Mouse (Mus musculus): ENCODE measurements at regions not wholly inside any gene's neighbourhood (a gene's known extent, or its start where the extent isn't known, plus 50 kb on each side); places are given as distances from the start of the nearest gene placed in this dataset.

DNA sequence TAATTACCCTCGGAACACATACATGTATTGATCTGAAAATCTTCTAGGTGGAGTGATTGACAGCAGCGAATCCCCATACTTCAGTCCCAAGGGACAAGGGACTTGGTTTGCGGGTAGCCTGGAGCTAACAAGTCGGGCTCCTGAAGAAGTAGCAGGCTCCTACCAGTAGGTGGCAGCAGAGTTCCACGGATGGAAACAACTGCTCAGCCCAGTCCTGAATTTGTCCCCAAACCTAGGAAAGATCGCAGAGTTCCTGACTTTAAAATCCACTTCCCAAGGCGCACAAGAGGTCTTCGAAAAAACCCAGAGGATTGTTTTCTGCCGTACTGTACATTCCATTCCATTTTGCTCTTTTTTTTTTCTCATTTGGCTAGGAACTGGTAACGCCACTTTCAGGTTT is 169.4 kb downstream of the Arrdc4 start:
- in situ Hi-C loops (cut with MboI, MseI): loop anchor here (5.0 to 25.0 kb wide), 2 partner anchors 253 to 1758 kb away; no protein-coding TSS in a partner anchor

DNA sequence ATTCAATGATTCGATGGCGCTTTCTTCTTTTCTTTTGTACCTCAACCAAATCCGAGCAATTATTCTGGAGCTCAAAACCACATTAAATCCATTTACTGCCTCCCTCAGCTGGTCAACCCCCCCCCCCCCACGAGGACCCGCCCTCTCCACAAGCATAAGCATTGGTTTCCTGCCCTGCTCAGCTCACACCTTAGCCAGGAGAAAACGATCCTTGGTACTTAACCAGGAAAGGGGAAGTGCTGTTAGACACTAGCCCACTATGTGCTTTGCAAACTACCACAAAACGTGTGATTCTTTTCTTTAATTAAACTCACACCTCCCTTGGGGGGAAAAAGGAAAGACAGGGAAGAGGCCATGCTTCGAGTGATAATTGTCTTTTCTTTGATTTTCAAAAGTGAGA is 169.8 kb downstream of the Arrdc4 start:
- in situ Hi-C loops (cut with MboI, MseI): loop anchor here (25.0 kb wide), 1 partner anchor 1758 kb away; no protein-coding TSS in a partner anchor

DNA sequence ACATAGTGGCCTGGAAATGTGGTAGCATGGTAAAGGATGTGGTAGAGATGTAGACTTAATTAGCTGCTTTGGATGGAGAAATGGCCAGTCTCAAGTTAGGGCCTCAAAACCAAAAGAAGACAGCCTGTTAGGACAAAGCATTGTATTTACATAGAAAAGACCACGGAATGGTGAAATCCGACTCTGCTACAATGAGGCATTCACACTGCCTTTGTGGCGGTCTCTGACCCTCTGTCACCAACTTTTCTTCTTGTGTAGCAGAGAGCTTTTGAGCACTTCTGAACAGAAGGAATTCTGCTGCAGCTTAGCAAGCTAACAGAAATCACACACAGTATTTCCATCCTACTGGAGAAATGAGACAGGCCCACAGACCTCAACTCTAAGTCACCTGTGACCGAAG is 177.7 kb downstream of the Arrdc4 start:
- in situ Hi-C loops (cut with MboI, MseI): no loop called here

DNA sequence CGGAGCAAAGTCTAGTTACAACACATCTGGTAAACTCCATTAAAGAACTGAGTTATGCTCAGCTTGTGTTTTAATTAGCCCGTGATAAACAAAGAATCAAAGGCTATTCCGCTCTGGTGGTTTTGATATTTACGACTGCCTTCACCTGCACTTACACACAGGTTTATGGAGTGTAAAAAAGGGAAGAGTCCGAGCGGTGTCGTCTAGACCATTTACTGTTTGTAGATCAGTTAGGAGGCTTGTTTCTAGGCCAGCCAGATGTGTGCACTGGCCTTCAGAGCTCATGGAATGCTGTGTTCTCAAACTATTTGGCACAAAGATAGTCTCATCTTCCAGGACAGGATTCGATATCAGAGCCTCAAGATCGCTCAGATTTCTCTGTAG is 180.9 kb downstream of the Arrdc4 start:
- in situ Hi-C loops (cut with MboI, MseI): no loop called here

DNA sequence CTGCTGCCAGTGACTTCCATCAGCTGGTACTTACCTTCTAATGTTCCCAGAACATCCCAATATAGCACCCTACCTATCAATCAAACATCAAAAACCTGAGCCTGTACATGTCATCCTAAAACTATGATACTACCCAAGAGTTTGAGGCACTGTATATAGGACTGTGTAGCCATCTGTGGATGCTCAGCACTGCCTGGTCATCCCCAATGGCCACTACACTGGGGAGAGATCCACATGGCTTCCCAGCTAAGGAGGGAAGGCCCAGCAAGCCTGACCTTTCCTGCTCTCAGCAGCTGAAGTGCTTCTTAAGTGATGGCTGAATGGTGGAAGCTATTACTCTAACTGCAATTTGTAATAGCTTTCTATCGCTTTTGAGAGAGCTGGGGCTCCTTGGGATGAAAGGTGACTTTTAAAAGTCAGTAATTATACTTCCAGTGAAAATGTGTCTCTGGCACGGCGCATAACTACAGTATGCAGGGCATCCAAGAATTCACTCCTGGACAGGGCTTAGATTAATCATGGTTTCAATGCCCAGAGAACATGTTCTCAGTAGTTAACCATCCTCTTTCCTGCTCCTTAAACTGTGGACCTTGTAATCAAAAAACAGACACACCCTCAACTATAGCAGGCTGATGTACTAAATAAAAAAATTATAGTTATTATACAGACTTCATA is 181.5 kb downstream of the Arrdc4 start:
- in situ Hi-C loops (cut with MboI, MseI): no loop called here

DNA sequence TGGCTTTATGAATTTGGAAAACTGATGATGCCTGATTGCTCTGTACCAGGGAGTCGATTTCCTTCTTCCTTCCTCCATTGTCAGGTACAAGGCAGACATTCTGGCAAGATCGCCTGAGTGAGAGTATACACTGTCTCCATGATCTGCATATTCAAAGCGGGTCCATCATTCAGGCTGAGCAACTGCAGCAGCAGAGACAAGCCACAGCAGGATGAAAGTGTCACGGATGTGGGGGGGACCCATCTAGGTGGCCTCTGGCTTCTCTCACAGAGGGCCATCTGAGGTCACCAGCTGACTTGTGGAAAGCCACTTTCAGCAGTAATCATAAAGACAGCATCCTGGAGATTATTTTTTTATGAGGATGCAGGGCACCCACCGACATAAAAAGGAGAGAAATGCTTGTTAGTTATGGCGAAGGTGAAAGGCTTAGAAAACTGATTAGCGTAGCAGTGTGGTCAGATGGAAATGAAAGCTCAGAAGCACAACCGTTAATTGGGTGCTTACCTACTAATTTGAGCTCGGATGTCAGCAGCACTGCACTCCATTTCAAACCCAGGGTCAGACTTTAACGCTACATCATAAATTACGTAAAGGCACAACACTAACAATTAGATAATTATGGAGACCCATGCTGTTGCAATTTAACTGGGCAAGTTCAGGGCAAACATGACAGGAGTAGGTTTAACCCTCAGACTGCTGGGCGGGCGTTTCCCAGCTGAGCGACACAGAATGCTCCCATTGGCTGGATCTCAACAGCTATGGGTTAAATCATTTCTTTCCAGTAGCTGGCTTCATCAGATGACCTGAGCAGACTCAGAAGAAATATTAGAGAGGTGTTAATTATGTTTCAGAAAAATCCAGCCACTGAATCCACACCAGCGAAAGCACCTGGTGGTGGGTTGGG is 189.3 kb downstream of the Arrdc4 start:
- in situ Hi-C loops (cut with MboI, MseI): no loop called here

DNA sequence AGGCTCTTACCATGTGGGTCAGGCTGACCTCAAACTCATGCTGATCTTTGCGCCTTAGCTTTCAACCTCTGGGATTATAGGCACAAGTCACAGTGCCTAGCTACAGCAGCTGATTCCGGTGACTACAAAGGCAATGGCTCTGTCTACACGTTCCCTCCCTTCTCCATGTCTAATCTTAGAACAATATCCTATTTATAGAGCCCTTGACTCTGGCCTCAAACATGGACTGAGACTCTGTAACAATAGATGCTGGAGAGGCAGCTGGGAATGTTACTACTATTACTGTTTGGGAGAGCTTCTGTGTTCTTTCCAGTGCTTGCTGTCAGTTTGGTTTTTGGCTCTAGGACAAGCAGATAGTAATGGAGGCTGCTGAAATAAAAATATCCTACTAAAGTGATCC is 198.7 kb downstream of the Arrdc4 start:
- in situ Hi-C loops (cut with MboI, MseI): no loop called here

DNA sequence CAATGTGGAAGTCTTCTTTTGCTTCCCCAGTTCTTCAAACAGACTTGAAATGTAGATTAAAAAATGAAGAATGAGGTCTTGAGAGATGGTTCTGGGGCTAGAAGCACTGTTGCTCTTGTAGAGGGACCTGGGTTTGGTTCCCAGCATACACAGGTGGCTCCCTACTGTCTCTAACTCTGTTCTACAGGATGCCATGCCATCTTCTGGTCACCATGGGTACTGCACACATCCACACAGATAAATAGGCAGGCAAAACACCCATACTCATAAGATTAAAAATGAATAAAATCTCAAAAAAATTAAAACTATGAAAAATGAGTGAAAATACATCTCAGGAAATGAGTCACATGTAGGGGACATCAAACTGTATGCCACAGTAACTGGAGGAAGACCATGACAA is 200.9 kb downstream of the Arrdc4 start:
- in situ Hi-C loops (cut with MboI, MseI): no loop called here

DNA sequence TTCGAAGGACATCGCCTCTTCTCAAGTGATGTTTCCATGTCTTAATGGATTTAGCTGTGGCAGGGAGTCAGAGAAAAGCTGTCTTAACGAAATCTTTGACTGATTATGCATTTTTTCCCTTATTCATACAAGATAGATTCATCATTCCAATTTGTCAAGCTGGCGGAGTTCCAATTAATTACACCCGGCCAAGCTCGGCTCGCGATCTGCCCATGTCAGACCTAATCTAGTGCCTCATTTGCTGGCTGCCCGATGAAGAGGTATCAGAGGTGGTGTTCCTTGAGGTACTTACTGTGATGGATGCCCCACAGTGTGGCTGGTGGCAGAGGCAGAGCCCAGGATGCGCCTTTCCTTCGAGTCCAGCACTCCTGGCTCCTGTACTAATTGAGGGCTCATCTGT is 204.9 kb downstream of the Arrdc4 start:
- in situ Hi-C loops (cut with MboI, MseI): no loop called here

DNA sequence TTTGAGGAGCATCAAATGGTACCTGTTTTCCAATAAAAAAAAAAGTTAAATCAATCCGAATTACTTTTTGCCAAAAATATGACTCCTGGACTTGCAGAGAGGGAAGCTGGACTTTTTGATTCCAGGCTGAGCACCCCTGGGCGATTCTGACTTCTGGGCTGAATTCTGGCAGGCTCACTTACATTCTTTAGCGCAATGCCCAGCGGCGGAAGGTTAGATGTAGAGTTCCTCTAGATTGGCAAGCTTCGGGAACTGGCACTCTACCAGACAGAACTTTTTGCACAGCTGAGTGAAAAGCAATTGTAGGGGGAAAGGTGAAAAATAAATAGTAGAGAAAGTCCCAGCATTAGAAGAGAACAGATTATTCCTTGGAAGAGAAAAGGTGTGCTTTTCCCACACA is 235.5 kb downstream of the Fam169b start:
- in situ Hi-C loops (cut with MboI, MseI): no loop called here

DNA sequence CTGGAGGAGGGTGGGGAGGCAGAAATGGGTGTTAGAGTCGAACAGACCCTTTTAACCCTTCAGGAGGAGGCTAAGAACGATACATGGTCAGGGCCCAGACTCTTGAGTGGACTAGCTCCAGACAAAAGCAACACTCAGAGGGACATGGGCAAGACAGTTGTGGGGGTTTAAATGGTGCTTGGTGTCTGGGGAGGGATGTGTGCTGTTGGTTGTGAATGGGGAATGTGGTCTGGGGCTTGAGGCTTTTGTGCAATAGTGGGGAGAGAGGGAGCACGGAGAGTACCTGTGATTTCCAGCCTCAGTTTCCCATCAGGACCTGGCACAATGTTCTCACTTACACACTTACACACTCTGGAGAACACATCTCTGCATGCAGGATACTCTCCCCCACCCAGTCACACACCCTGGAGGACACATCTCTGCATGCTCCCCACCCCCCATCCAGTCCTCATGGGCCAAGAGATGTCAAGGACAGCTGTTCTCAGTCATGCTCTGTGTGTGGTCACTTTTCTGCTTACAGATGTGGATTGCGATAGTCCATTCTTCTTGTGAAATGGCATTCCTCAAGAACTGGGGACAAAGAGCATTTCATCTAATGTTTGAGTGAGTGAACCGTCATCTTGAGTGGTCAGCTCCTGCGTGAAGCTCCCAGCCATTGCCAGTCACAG is 217.6 kb downstream of the Fam169b start:
- in situ Hi-C loops (cut with MboI, MseI): no loop called here

DNA sequence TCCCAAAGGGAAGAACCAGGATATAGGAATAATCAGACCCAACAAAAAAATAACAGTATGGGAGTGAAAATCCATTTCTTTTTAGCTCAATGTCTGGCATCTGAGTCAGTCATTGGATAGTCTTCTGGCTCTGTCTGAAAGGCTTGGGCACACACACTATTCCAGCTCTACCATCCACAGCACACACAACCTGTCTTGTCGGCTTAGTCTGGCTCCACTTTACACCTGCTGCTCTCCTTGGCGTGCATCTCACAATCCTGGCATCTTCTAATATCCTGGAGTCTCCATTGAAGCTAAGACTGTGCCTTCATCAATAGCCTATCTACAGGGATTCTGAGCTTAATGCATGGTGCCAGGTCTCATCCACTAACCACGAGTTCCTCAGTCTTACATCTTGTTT is 213.0 kb downstream of the Fam169b start:
- in situ Hi-C loops (cut with MboI, MseI): no loop called here

DNA sequence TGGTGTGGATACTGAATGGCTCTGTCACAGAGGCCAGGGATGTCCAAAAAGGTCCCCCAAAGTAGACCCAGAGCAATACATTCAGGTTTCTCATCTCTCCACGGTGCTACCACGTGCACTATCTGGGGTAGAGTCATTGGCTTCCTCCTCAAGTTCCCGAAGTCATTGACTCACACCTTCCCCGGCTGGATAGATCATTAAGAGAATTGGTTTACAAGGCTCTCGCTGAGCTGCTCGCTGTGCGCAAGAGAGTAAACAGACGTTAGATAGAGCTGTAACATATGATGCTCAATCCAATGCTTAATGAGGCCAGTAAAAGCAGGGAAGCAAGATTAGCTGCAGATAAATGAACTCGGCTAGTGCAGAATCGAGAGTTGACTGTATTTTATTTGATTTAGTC is 208.9 kb downstream of the Fam169b start:
- in situ Hi-C loops (cut with MboI, MseI): loop anchor here (5.0 kb wide), 1 partner anchor 100 kb away; no protein-coding TSS in a partner anchor

DNA sequence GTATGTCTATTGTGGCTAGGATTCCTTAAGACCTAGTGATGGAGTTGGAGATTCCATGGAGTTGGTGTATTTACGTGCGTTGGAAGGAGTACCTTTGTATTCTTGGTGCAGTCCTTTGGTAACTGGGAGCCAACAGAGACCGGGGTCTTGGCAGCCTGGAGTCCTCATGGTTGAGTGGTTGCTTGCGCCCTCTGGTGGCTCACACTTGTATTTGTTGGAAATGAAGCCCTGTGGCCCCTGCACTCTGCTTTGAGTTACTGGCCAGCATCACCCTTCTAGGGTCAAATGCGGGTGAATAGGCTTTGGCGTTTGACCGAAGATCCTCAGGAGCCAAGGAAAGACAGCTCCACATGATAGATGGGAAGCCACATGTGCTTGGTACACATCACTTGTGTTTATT is 207.1 kb downstream of the Fam169b start:
- in situ Hi-C loops (cut with MboI, MseI): loop anchor here (5.0 kb wide), 1 partner anchor 98 kb away; no protein-coding TSS in a partner anchor

DNA sequence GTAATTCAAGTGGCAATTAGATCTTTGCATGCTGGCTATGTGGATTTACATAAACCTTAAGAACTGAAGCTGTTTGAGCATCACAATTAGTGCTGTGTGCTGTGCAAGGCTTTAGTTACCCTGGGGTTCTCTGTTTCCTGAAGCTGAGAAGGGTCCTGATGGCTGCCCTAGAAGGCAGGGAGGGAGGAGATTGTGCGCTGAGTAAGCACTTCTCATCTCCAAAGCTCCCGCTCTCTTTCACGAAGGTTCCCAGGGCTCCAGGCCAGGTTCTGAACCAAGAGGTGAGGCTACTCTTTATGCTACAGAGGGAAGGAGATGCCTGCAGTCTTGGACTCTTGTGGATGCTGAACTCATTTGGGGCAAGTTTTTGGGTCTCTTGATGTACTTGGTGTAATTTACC is 206.7 kb downstream of the Fam169b start:
- in situ Hi-C loops (cut with MboI, MseI): loop anchor here (5.0 kb wide), 1 partner anchor 98 kb away; no protein-coding TSS in a partner anchor

DNA sequence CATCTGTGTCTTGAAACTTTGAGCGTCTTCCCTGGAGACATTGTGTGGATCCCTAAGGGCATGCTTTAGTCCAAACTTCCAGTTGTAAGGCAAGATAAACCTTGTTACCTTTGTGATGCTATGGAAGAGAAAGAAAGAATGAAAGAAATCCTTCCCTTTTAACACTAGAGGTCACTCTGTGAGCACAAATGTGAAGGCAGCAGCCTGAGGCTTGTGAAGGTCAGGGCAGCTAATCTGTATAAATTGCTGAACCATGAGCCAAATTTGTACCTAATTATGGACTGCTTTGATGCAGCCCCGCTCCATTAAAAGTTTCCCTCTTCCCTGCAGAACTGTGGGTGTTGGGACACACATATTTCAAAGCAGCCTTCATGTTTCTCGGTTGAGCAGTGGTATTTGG is 204.4 kb downstream of the Fam169b start:
- in situ Hi-C loops (cut with MboI, MseI): no loop called here

DNA sequence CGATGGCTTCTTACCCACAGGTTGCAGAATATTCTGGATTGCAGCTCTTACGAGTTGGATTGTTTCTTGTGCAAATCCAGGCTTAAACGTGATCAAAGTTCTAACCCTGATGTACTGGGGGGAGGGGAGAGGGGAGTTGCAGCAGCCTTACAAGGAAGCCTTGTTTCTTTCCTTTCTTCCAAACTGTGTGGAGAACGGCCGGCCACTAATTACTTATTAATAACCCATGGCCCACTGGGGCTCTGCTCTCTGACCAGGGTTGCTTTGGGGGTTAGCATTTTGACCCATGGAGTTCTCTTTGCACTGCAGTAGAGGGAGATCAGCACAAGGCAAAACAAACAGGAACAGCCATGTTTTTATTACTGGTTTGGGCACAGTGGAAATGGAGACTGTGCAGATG is 199.2 kb downstream of the Fam169b start:
- in situ Hi-C loops (cut with MboI, MseI): no loop called here

DNA sequence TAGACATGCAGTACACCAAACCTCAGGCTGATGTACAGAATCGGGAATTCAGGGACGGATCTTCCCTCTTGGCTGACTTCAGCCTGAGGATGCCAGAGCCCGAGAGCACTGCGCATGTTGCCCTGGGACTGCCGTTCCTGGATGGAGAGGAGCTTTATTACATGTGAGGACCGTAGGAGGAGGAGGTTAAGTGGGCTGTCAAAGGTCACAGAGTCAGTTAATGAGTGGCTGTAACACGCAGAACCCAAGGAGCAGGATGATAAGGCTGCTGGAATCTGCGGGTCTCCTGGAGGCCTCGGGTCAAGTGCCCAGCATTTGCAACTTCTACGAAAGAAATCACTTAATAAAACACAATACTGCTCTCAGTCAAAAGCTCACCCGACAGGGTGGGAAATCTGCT is 197.3 kb downstream of the Fam169b start:
- in situ Hi-C loops (cut with MboI, MseI): no loop called here

DNA sequence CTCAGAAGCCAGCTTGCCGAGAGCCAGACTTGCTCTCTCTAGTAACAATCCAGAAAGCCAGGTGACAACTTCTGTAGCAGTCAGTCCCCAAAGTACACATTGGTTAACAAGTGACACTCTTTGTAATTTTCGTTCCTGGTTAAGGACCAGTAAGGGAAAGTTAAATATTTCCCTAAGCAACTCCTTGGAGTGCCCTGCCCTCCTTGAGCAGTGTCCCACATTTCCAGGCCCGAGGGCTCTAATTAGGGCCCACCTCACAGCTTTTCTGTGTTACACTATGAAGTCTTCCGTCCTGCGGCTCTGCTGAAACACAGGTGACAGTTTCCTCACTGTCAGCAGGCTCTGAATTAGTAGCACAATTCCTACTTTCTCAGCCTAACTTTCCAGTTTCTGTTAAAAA is 194.9 kb downstream of the Fam169b start:
- in situ Hi-C loops (cut with MboI, MseI): no loop called here

DNA sequence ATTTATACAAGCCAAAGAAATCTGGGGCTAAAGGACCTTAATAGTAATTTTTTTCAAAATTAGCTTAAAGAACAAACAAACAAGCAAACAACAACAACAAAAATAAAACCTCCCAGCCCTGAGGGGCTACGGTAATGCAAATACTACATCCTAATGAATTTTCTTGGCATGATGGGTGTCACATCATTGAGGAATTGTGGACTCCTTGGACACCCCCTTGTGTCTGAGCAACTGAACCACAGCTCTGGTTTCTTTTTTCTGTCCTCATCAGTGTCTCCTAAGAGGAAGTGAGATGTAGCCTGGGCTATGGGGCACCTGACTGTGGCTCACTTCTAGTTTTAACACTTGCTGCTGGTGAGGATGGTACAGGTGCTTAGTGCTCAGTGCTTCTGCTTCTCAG is 184.2 kb downstream of the Fam169b start:
- in situ Hi-C loops (cut with MboI, MseI): no loop called here

DNA sequence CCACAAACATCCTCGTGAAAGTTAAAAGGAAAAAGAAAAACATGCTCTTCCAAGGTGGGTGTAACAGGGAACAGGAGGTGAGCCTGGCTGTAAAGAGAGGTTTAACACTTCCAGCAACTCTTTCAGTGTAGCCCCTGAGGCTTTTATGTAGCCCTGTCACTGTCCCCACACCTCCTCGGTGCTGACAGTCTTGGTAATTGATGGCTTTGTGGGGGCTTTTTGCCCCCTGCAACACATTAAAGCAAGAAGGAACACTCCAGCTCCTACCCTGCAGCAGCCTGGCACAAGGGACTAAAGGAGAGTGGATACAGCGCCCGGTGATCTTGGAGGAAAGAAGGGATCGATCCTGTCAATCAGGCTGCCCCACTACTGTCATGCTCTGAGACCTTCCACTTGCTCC is 181.8 kb downstream of the Fam169b start:
- in situ Hi-C loops (cut with MboI, MseI): no loop called here

DNA sequence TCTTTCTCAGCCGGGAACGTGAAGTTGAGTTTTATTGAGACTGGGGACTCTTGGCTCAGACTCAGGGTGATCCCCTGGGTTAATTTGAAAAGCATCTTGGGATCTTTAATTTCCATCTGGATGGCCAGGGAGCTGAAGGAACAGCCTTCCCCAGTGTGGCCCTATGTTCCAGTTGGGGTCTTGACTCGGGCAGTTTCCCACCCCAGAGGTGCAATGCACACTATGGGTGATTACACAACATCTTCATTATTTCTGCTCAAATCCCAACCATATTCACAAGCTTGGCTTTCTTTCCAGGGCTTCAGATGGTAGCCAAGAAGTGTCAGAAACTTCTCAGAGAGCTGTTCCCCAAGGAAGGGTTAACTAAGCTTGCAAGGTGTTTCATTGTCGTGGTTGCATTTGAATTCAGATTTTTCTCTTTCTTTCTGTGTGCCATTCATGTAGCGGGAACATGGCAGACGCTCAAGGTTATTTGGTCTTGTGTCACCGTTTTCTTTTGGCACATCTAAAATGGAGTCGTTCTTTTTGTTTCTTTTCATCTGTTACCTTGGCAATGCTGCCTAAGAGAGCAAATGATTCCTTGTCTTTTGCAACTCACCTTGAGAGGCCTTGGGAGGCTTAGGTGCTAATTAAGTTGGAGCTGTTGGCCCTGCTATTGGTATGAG is 179.5 kb downstream of the Fam169b start:
- in situ Hi-C loops (cut with MboI, MseI): no loop called here
